Mouse (Mus musculus) limb, embryonic 14.5 days (tissue): Measurements from ENCODE around the gene Btnl4. TPM values are rescaled to one million over a fixed set of nuclear protein-coding genes. Genes with fewer than 3 reads are reported as not detected.

Experiments used
- ATAC-seq: fragments of 200-750 bp; cut with Nextera tagmentation; 2 replicates; pipeline ENCODE4 v1.8.0; 2017; ENCODE audit warnings: low read depth, moderate number of reproducible peaks, moderate TSS enrichment; ENCODE audit not compliant: low FRiP score
- DNase-seq: peaks from one replicate; pipeline ENCODE4 v3.0.0-alpha.2; 2015; ENCODE audit warnings: low spot score
- H3K27ac ChIP-seq: fragments of 300-500 bp; sonication (generic); replicated peaks from 2 replicates; pipeline ENCODE4 v1.5.1; 2014; ENCODE audit warnings: low read depth, mild to moderate bottlenecking, low read length, moderate library complexity, mixed read lengths
- H3K27me3 ChIP-seq: fragments of 300-500 bp; sonication (generic); 2 replicates; pipeline ENCODE4 v1.6.1; 2014; ENCODE audit warnings: low read length, mixed read lengths; ENCODE audit not compliant: control insufficient read depth, insufficient read depth
- H3K36me3 ChIP-seq: fragments of 300-500 bp; sonication (generic); 2 replicates; pipeline ENCODE4 v1.6.1; 2014; ENCODE audit warnings: mild to moderate bottlenecking, low read length, moderate library complexity, mixed read lengths; ENCODE audit not compliant: control insufficient read depth, insufficient read depth
- H3K4me1 ChIP-seq: fragments of 300-500 bp; sonication (generic); 2 replicates; pipeline ENCODE4 v1.6.1; 2014; ENCODE audit warnings: antibody characterized with exemption, low read length, mixed read lengths; ENCODE audit not compliant: control insufficient read depth, insufficient read depth
- H3K4me2 ChIP-seq: fragments of 300-500 bp; sonication (generic); replicated peaks from 2 replicates; pipeline ENCODE4 v1.6.1; 2014; ENCODE audit warnings: low read depth, mild to moderate bottlenecking, low read length, moderate library complexity; ENCODE audit not compliant: severe bottlenecking
- H3K4me3 ChIP-seq: fragments of 300-500 bp; sonication (generic); replicated peaks from 2 replicates; pipeline ENCODE4 v1.5.1; 2014; ENCODE audit warnings: low read length
- H3K9ac ChIP-seq: fragments of 300-500 bp; sonication (generic); 2 replicates; pipeline ENCODE4 v1.6.1; 2014; ENCODE audit warnings: mild to moderate bottlenecking, low read depth, low read length, moderate library complexity; ENCODE audit not compliant: severe bottlenecking
- H3K9me3 ChIP-seq: fragments of 300-500 bp; sonication (generic); 2 replicates; pipeline ENCODE4 v1.6.1; 2016; ENCODE audit warnings: low read length; ENCODE audit not compliant: control insufficient read depth
- POLR2A ChIP-seq: fragments of 200-500 bp; IDR thresholded peaks from 2 replicates; pipeline ENCODE4 v1.8.0; 2012; ENCODE audit warnings: inconsistent platforms, mild to moderate bottlenecking, moderate library complexity, borderline replicate concordance; ENCODE audit not compliant: insufficient read depth, insufficient read length; ENCODE audit errors: extremely low read depth
- WGBS: fragments of 180-500 bp; shearing (Covaris S2); extraction: QIAGEN DNeasy Blood & Tissue Kit; methylation state at CpG from one replicate; pipeline ENCODE4 v1.1.7; 2014; 5-methylcytosine and 5-hydroxymethylcytosine counted together
- polyA plus RNA-seq, 2 experiments: library from polyadenylated mRNA; depleted of rRNA in 1 of 2; stranded (reverse) in 1 of 2; unstranded in 1 of 2; fragments of >200 nt; fragmentation: Nextera tagmentation in 1 of 2; extraction: Ambion mirVana in 1 of 2; gene quantifications; 2 replicates each; pipeline versions ENCODE4 v1.2.1 to v1.2.3; 2012 to 2014

Gene Btnl4
- polyA plus RNA-seq, 2 experiments: not detected

DNA sequence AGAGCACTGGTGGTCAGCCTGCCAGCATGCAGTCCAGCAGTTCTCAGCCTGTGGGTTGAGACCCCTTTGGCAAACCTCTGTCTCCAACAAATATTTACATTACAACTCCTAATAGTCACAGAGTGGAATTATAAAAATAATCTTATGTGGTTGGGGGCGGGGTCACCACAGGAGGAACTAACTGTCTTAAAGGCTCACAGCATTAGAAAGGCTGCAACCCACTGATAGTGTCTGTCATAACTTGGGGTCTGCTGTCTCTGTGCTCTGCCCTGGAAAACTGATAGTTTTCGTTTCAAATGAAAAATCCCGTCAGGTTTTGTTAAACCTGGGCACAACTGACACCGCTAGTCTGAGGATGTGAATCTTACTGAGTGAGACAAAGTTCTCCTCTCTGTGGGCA is 19.4 kb downstream of the Btnl4 start:
- no peak for TF ChIP-seq POLR2A
- Histone ChIP-seq H3K27me3 (no peaks in the 10 kb centered on the region), H3K4me3 (no peak overlapping the region), H3K9me3 (no peaks in the 10 kb centered on the region), H3K4me2 (no peak overlapping the region), H3K36me3 (no peaks in the 10 kb centered on the region), H3K4me1 (no peaks in the 10 kb centered on the region), H3K9ac (no peak overlapping the region), H3K27ac (no peak overlapping the region)
- ATAC-seq (no peak), DNase-seq (no peak)
- WGBS: 76% methylated on average over 4 of the region's 4 CpGs

DNA sequence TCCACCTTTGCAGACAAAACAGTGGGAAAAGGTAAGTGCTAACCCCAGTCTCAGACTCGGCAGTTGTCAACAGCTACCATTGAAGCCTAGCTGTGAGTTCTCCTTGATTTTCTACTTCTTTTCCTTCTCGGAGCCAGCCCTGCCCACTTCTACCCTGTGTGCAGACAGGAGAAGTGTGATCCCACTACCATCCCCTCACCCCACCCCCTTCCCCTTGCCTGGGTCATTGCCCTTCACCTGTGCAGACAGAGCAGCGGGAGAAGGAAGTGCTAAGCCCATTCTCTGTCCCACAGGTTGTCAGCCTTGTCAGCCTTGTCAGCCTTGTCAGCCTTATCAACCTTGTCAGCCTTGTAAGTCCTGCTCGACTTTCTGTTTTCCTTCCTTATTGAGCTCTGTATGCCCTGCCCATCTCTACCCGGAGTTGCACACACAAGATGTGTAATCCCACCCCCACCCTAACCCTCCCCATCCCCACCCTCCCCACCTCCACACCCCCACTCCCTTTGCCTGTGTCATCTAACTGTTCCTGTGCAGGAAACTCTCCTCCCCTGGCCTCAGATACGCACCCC is 28.6 kb downstream of the Btnl4 start:
- ATAC-seq (no peak), DNase-seq (no peak)
- Histone ChIP-seq H3K9ac (no peak overlapping the region), H3K4me1 (no peaks in the 10 kb centered on the region), H3K9me3 (no peaks in the 10 kb centered on the region), H3K4me3 (no peak overlapping the region), H3K27ac (no peak overlapping the region), H3K4me2 (no peak overlapping the region), H3K36me3 (no peaks in the 10 kb centered on the region), H3K27me3 (no peaks in the 10 kb centered on the region)
- no peak for TF ChIP-seq POLR2A
- 46% methylated on average over 6 of the region's 6 CpGs for WGBS

DNA sequence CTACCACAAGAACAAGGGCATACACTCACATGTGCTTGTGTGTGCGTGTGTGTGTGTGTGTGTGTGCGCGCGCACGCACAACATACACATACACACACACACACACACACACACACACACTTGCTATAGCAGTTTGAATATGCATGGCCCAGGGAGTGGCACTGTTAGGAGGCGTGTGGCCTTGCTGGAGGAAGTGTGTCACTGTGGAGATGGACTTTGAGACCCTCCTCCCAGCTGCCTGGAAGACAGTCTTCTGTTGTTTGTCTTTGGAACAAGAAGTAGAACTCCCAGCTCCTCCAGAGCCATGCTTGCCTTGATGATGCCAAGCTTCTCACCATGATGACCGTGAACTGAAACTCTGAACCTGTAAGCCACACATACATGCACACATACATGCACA is 35.1 kb downstream of the Btnl4 start:
- DNase-seq (no peak), ATAC-seq (no peak)
- no peaks in the 10 kb centered on the region for H3K9me3 ChIP-seq
- no peaks in the 10 kb centered on the region for H3K4me1 ChIP-seq
- no peaks in the 10 kb centered on the region for H3K27me3 ChIP-seq
- no peak overlapping the region for H3K27ac ChIP-seq
- H3K4me3 ChIP-seq: no peak overlapping the region
- no peak for TF ChIP-seq POLR2A
- H3K36me3 ChIP-seq: no peaks in the 10 kb centered on the region
- H3K9ac ChIP-seq: no peak overlapping the region
- WGBS: 92% methylated on average over 7 of the region's 7 CpGs
- H3K4me2 ChIP-seq: no peak overlapping the region

DNA sequence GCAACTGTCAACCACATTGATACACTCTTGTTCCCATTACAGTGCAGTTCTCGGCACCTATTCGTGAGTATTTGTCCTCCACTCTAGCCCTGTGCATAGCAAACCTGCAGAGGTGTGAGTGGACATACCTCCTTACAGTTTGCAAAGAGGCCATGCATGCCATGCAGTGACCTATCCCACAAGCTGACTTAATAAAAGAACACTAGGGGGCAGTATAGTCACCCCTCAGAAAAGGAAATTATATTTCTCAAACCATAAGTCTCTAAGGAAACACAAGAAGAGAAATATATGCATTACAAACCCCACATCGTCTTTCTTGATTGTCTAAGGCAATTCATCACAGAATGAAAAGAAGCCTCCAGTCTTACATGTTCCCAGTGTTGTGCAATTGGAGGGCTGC is 37.3 kb downstream of the Btnl4 start:
- no peak for TF ChIP-seq POLR2A

DNA sequence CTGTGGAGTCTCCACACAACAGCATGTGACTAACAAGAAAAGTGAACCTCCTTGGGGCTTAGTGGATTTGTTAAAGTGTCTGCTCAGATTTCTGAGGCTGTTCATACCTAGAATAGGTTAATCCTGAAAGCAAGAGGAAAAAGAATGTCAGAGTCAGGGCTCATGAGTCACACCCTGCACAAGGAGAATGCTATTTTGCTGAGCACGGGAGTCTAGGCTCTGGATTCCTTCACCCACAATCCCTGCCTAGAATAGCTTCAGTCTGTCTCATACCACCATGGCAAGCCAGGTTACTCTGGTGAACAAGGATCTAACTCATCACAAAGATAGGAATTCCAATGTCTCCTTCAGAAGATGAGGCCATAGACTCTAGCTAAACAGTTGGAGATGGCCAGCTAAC is 38.5 kb downstream of the Btnl4 start:
- no peak overlapping the region for H3K4me3 ChIP-seq
- WGBS: 42% methylated on average over 1 of the region's 1 CpGs

More for the DNA sequence above, 37.3 kb downstream of the Btnl4 start:
- no peak for ATAC-seq
- Histone ChIP-seq H3K36me3 (no peaks in the 10 kb centered on the region), H3K9me3 (no peaks in the 10 kb centered on the region), H3K4me3 (no peak overlapping the region), H3K4me1 (no peaks in the 10 kb centered on the region), H3K9ac (no peak overlapping the region), H3K27ac (no peak overlapping the region), H3K4me2 (no peak overlapping the region), H3K27me3 (no peaks in the 10 kb centered on the region)
- 48% methylated on average over 3 of the region's 3 CpGs for WGBS
- peak; percentile 63 for DNase-seq

DNA sequence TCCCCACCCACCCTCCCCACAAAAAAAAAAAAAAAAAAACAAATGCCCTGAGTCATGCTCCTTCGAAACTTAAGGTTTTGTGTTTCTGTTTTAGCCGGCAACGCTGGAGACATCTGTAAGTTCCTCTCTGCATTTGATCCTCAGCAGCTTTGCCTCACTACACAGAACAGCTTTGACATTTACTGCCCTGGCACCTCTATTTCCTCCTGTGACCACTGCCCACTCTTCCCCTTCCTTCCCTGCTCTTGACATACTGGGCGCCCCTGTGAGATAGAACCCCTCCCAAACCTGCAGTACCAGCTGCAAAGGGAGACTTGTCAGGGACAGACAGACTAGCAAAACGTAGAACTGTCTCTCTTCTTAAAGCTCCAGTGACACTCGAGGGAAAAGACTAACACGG is 39.5 kb downstream of the Btnl4 start:
- no peak overlapping the region for H3K27ac ChIP-seq
- DNase-seq: no peak
- no peaks in the 10 kb centered on the region for H3K27me3 ChIP-seq
- H3K9me3 ChIP-seq: no peaks in the 10 kb centered on the region
- ATAC-seq: no peak
- H3K4me3 ChIP-seq: no peak overlapping the region
- H3K9ac ChIP-seq: no peak overlapping the region
- WGBS: 58% methylated on average over 7 of the region's 7 CpGs
- no peaks in the 10 kb centered on the region for H3K36me3 ChIP-seq
- no peaks in the 10 kb centered on the region for H3K4me1 ChIP-seq
- TF ChIP-seq POLR2A: no peak
- no peak overlapping the region for H3K4me2 ChIP-seq

More for the DNA sequence above, 38.5 kb downstream of the Btnl4 start:
- H3K27me3 ChIP-seq: no peaks in the 10 kb centered on the region
- H3K4me1 ChIP-seq: no peaks in the 10 kb centered on the region
- ATAC-seq (no peak), DNase-seq (no peak)
- no peak overlapping the region for H3K4me2 ChIP-seq
- H3K27ac ChIP-seq: no peak overlapping the region
- H3K9me3 ChIP-seq: no peaks in the 10 kb centered on the region
- TF ChIP-seq POLR2A: no peak
- H3K9ac ChIP-seq: no peak overlapping the region
- no peaks in the 10 kb centered on the region for H3K36me3 ChIP-seq
